Mouse (Mus musculus) heart, embryonic 10.5 days (tissue): ENCODE results near the gene Gnptg. TPM values are rescaled to one million over a fixed set of nuclear protein-coding genes. Genes with fewer than 3 reads are reported as not detected.

Source experiments
- DNase-seq: peaks from one replicate; pipeline ENCODE4 v3.0.0-alpha.2; 2017; ENCODE audit warnings: low spot score
- H3K27ac ChIP-seq: fragments of 300-500 bp; sonication (generic); 2 replicates; pipeline ENCODE4 v1.5.1; 2016; ENCODE audit warnings: mild to moderate bottlenecking
- H3K27me3 ChIP-seq: fragments of 300-500 bp; sonication (generic); 2 replicates; pipeline ENCODE4 v1.6.1; 2016; ENCODE audit warnings: mild to moderate bottlenecking; ENCODE audit not compliant: poor library complexity, insufficient read depth, severe bottlenecking
- H3K36me3 ChIP-seq: fragments of 300-500 bp; sonication (generic); 2 replicates; pipeline ENCODE4 v1.6.1; 2016; ENCODE audit warnings: mild to moderate bottlenecking, moderate library complexity
- H3K4me1 ChIP-seq: fragments of 300-500 bp; sonication (generic); 2 replicates; pipeline ENCODE4 v1.6.1; 2016; ENCODE audit warnings: mild to moderate bottlenecking
- H3K4me3 ChIP-seq: fragments of 300-500 bp; sonication (generic); 2 replicates; pipeline ENCODE4 v1.5.1; 2016; ENCODE audit warnings: mild to moderate bottlenecking, moderate library complexity
- H3K9me3 ChIP-seq: fragments of 300-500 bp; sonication (generic); 2 replicates; pipeline ENCODE4 v1.6.1; 2016; ENCODE audit warnings: mild to moderate bottlenecking, moderate library complexity
- WGBS: fragments of 180-500 bp; shearing (Covaris S2); methylation state at CpG from one replicate; pipeline ENCODE4 v1.1.7; 2016; 5-methylcytosine and 5-hydroxymethylcytosine counted together
- microRNA-seq: library from miRNA; unstranded; fragments of <30 nt; microRNA quantifications from one replicate; pipeline ENCODE4, GENCODE M21; 2017
- polyA plus RNA-seq: library from polyadenylated mRNA; unstranded; fragments of >200 nt; fragmentation: Nextera tagmentation; extraction: Ambion mirVana; gene quantifications from 2 replicates; pipeline ENCODE4 v1.2.1, GENCODE M21; 2016

Gnptg gene
- polyA plus RNA-seq, 1 experiment from 2014 or later: 36.7 TPM

- no peak for DNase-seq
- 82% methylated on average over 15 of the region's 15 CpGs for WGBS
- H3K4me1 ChIP-seq: no peaks in the 10 kb centered on the region
- H3K27me3 ChIP-seq: no peaks in the 10 kb centered on the region
- H3K4me3 ChIP-seq: no peak overlapping the region
- H3K36me3 ChIP-seq: peaks cover 91% of the 10 kb centered on the region
- H3K27ac ChIP-seq: no peak overlapping the region
- H3K9me3 ChIP-seq: no peaks in the 10 kb centered on the region
Observed at GRCm38 (mm10) chr17:25210680-25211466, 29.1 kb downstream of the Gnptg start.

DNA sequence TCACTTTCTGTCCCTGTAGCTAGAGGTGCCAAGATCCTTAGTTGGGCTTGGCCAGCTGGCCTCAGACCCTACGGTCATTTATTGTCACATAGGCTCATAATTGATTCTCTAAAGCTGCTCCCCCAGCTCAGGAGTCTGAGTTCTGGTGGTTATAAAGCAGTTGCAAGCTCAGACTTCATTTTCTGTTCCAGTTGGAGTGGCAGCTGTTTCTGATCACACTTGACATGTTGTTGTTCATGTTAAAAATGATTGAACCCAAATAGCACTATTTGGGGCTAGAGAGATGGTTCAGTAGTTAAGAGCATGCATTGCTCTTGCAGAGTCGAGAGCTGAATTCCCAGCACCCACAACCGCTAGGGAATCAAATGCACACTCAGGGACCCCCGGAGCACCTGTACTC is 29.9 kb downstream of the Gnptg start:
- Histone ChIP-seq H3K4me3 (no peak overlapping the region), H3K27me3 (no peaks in the 10 kb centered on the region), H3K27ac (no peak overlapping the region), H3K36me3 (peaks cover 89% of the 10 kb centered on the region), H3K9me3 (no peaks in the 10 kb centered on the region), H3K4me1 (no peaks in the 10 kb centered on the region)
- no peak for DNase-seq
- WGBS: 92% methylated on average over 4 of the region's 4 CpGs

DNA sequence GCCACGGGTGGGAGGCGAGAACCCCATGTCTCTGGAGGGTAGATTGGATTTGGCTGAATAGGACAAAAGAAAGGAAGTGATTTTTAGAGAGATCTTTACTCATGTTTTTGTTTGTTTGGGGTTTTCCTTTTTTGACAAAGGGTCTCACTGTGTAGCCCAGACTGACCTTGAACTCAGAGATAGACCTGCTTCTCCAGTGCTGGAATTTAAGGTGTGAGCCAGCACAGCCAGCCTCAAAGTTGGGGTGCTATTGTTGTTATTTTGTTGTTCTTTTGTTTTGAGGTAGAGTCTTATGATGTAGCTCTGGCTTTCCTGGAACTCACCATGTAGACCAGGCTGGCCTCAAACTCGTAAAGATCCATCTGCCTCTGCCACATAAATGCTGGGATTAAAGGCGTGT is 37.5 kb downstream of the Gnptg start:
- H3K4me3 ChIP-seq: no peak overlapping the region
- DNase-seq: no peak
- peaks cover 72% of the 10 kb centered on the region for H3K36me3 ChIP-seq
- H3K9me3 ChIP-seq: no peaks in the 10 kb centered on the region
- H3K4me1 ChIP-seq: no peaks in the 10 kb centered on the region
- no peak overlapping the region for H3K27ac ChIP-seq
- WGBS: 93% methylated on average over 4 of the region's 4 CpGs
- no peaks in the 10 kb centered on the region for H3K27me3 ChIP-seq

DNA sequence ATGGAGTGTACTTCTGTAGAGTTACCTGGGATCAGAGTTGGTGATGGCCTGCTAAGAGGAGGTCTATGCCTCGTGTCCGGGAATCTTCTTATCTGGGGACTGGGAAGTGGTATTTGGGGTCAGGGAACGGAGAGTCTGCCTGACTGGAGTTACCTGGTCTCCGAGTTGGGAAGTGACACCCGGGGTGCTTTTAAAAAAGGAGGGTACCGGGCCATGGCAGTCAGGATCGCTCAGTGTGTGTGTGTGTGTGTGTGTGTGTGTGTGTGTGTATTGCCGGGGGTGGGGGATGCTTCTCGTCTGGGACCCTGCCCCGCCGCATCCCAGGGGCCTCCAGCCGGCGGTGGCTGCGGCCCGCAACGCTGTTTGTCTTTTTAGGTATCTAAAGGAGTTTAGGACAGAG is 50.8 kb downstream of the Gnptg start:
- WGBS: 1% methylated on average over 16 of the region's 16 CpGs
- peak overlapping the region; percentile 97 for H3K4me3 ChIP-seq
- H3K9me3 ChIP-seq: no peaks in the 10 kb centered on the region
- H3K27me3 ChIP-seq: no peaks in the 10 kb centered on the region
- H3K27ac ChIP-seq: peak overlapping the region; percentile 96
- H3K4me1 ChIP-seq: peaks cover 25% of the 10 kb centered on the region
- DNase-seq: no peak
- peaks cover 26% of the 10 kb centered on the region for H3K36me3 ChIP-seq

DNA sequence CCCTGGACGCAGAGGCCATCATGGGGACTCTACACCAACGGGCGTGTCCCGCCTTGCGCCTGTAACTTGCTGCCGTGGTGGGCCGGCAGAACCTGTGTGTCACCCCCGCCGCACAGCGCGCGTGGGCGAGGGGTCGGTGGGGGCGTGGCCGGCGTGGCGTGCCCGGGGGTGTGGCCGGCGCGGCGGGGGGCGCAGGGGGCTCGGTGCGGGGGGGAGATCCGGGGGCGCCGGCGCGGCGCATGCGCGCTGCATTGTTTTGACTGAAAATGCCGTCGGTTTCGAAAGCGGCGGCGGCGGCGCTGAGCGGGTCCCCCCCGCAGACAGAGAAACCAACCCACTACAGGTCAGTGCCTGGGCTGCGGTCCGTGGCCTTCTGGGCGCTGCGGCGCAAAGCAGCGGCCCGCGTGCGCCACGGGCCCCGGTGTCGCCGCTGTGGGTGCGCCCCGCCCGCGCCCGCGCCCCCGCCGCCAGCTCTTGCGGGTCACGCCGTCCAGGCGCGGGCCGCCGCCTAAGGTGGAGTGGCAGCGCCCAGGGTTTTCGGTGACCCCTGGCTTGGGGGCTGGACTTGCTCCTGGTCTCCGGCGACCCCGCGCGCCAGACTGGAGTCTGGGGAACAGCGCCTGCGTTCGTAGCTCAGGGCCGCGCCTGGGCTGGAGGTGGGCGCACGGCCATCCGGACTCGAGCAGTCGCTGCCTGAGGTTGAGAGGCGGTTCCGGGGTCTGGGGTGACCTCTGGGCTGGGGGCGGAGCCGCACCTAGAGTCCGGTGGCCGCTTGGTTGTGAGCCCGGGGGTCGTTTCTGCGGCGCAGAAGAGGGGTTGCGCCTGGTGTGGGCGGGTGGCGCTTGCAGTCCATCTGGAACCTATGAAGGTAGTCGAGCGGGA is 51.5 kb downstream of the Gnptg start, which contains the start of gene Unkl:
Gene Unkl, plus strand, starts transcription at position 248 of the 882 bp plus-strand sequence.
- no peaks in the 10 kb centered on the region for H3K9me3 ChIP-seq
- under 1% methylated on average over 84 of the region's 104 CpGs for WGBS
- peak; percentile 86 for DNase-seq

GRCm38 (mm10) chr17:25187784-25188149 is 52.2 kb downstream of the Gnptg start:
- Histone ChIP-seq H3K36me3 (peaks cover 19% of the 10 kb centered on the region), H3K27me3 (peaks cover 3% of the 10 kb centered on the region), H3K4me3 (peak overlapping the region; percentile 97), H3K4me1 (peaks cover 32% of the 10 kb centered on the region), H3K9me3 (no peaks in the 10 kb centered on the region), H3K27ac (peak overlapping the region; percentile 96)
- WGBS: 5% methylated on average over 11 of the region's 11 CpGs
- DNase-seq: no peak

More for the DNA sequence above, 51.5 kb downstream of the Gnptg start, which contains the start of gene Unkl:
- Histone ChIP-seq H3K27ac (peak within 1 kb of the TSS; percentile 96), H3K4me1 (peaks cover 31% of the 10 kb centered on the region), H3K27me3 (no peaks in the 10 kb centered on the region), H3K4me3 (peak within 1 kb of the TSS; percentile 97), H3K36me3 (peaks cover 19% of the 10 kb centered on the region)

DNA sequence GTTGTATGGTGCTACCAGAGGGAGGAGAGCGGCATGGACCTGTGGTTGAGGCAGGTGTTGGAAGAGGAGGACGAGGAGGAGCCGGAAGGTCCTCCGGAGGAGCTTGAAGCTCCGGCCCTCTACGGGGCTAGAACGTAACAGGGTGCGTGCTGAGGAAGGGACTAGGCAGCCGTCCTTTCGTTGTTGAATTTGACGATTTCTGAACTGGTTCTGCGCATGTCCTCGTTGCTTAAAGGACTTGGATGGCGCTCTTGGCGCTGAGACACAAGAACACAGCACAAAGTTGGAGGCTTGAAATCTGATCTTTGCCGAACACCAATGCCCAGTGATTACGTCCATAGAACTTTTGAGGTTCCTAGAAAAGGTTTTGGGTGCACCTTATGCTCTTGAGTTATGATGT is 55.0 kb downstream of the Gnptg start:
- Histone ChIP-seq H3K27me3 (peaks cover 12% of the 10 kb centered on the region), H3K27ac (peak overlapping the region; percentile 96), H3K4me1 (peaks cover 32% of the 10 kb centered on the region), H3K4me3 (peak overlapping the region; percentile 83), H3K9me3 (no peaks in the 10 kb centered on the region), H3K36me3 (peaks cover 6% of the 10 kb centered on the region; the same call in 1 of the 2 replicates)
- 8% methylated on average over 17 of the region's 17 CpGs for WGBS
- no peak for DNase-seq

- Histone ChIP-seq H3K27me3 (peaks cover 13% of the 10 kb centered on the region), H3K9me3 (no peaks in the 10 kb centered on the region), H3K36me3 (peaks cover 6% of the 10 kb centered on the region; the same call in 1 of the 2 replicates), H3K4me3 (peak within 1 kb of the TSS; percentile 83), H3K4me1 (peaks cover 26% of the 10 kb centered on the region), H3K27ac (peak within 1 kb of the TSS; percentile 96)
- peak; percentile 98 for DNase-seq
- WGBS: under 1% methylated on average over 50 of the region's 50 CpGs
Observed at GRCm38 (mm10) chr17:25184129-25184691, 55.7 kb downstream of the Gnptg start, which contains the start of gene BC003965. BC003965 (plus strand) TSS chr17:25184554.

Small RNA genes within 50 kb of the gene (microRNA-seq; reads per million reads assigned to microRNA genes)
- gene Mir3547: 1.3 reads per million

Other genes with a start within 250 kb of the Gnptg start
- gene Cramp1l, start 224.3 kb downstream of the Gnptg start, polyA plus RNA-seq: 6.2 and 7.2 TPM in 2 replicates
- gene Ift140, start 224.0 kb downstream of the Gnptg start, polyA plus RNA-seq: 18.4 and 19.1 TPM in 2 replicates
- 12.2 and 15.9 TPM in 2 replicates for gene Tmem204, start 156.5 kb downstream of the Gnptg start, polyA plus RNA-seq
- gene Telo2, start 124.2 kb downstream of the Gnptg start, polyA plus RNA-seq: 35.2 and 45.2 TPM in 2 replicates
- 0.08 and 0.15 TPM in 2 replicates for gene Ptx4, start 119.4 kb downstream of the Gnptg start, polyA plus RNA-seq
- 20.5 and 21.7 TPM in 2 replicates for gene Clcn7, start 106.7 kb downstream of the Gnptg start, polyA plus RNA-seq
- not detected in 2 replicates for gene Ccdc154, start 77.7 kb downstream of the Gnptg start, polyA plus RNA-seq
- 0.54 TPM in 1 of 2 replicates, not detected in the other for gene Gm38655, start 64.7 kb downstream of the Gnptg start, polyA plus RNA-seq
- 27.3 and 34.6 TPM in 2 replicates for gene BC003965, start 55.6 kb downstream of the Gnptg start, polyA plus RNA-seq
- gene Unkl, start 51.7 kb downstream of the Gnptg start, polyA plus RNA-seq: 6.5 and 7.4 TPM in 2 replicates
- 44.9 and 58.4 TPM in 2 replicates for gene Tsr3, start within 50 bp of the Gnptg start, polyA plus RNA-seq
- 0.54 and 1.3 TPM in 2 replicates for gene Baiap3, start 16.2 kb upstream of the Gnptg start, polyA plus RNA-seq
- gene Ube2i, start 34.5 kb upstream of the Gnptg start, polyA plus RNA-seq: 528 and 716 TPM in 2 replicates
- gene Prss34, start 58.3 kb upstream of the Gnptg start, polyA plus RNA-seq: not detected in 2 replicates
- gene Prss28, start 68.5 kb upstream of the Gnptg start, polyA plus RNA-seq: not detected in 2 replicates
- not detected in 2 replicates for gene Prss29, start 78.5 kb upstream of the Gnptg start, polyA plus RNA-seq
- not detected in 2 replicates for gene Tpsab1, start 105.4 kb upstream of the Gnptg start, polyA plus RNA-seq
- gene Tpsb2, start 126.2 kb upstream of the Gnptg start, polyA plus RNA-seq: not detected in 2 replicates
- gene Tpsg1, start 129.1 kb upstream of the Gnptg start, polyA plus RNA-seq: 0.54 TPM in 1 of 2 replicates, not detected in the other
- gene Cacna1h, start 193.7 kb upstream of the Gnptg start, polyA plus RNA-seq: 11.1 and 11.8 TPM in 2 replicates
- 0.55 and 0.84 TPM in 2 replicates for gene Tekt4, start 214.5 kb upstream of the Gnptg start, polyA plus RNA-seq